Mouse (Mus musculus) bone marrow, adult 2 months (tissue): ENCODE data around the gene Hoxa13. TPM values are rescaled to one million over a fixed set of nuclear protein-coding genes. Genes with fewer than 3 reads are reported as not detected.

Experiments
- H3K27ac ChIP-seq: fragments of 200-500 bp; 2 replicates; pipeline ENCODE4 v1.5.1; 2012; ENCODE audit warnings: low read depth, mild to moderate bottlenecking, control low read depth, inconsistent platforms, low read length; ENCODE audit not compliant: control insufficient read depth, poor library complexity, insufficient read depth
- H3K4me1 ChIP-seq: fragments of 200-500 bp; 2 replicates; pipeline ENCODE4 v1.6.1; 2011; ENCODE audit warnings: low read length; ENCODE audit not compliant: control insufficient read depth, insufficient read depth
- H3K4me3 ChIP-seq: fragments of 200-500 bp; replicated peaks from 2 replicates; pipeline ENCODE3; 2011; ENCODE audit warnings: mild to moderate bottlenecking, low read depth, low read length, control low read depth; ENCODE audit not compliant: control insufficient read depth
- CTCF ChIP-seq: fragments of 200-500 bp; IDR thresholded peaks from 2 replicates; pipeline ENCODE4 v1.5.1; 2011; ENCODE audit warnings: low read length, control low read depth; ENCODE audit not compliant: control insufficient read depth, insufficient read depth
- POLR2A ChIP-seq: fragments of 200-500 bp; IDR thresholded peaks from 2 replicates; pipeline ENCODE4 v1.6.1; 2011; ENCODE audit warnings: low read depth, mild to moderate bottlenecking, control low read depth, low read length, borderline replicate concordance; ENCODE audit not compliant: control insufficient read depth
- WGBS: fragments of 180-500 bp; shearing (Covaris S2); methylation state at CpG from one replicate; pipeline ENCODE4 v1.1.7; 2018; 5-methylcytosine and 5-hydroxymethylcytosine counted together
- polyA plus RNA-seq: library from polyadenylated mRNA; stranded (reverse); fragments of >200 nt; gene quantifications from 2 replicates; pipeline ENCODE4 v1.2.4, GENCODE M21; 2011; ENCODE audit warnings: low replicate concordance; ENCODE audit not compliant: missing spikeins, insufficient read depth, insufficient read length

Gene Hoxa13
- polyA plus RNA-seq, 1 experiment: not detected

- Histone ChIP-seq H3K4me1 (no peaks in the 10 kb centered on the region), H3K27ac (no peak overlapping the region), H3K4me3 (no peak overlapping the region)
- 25% methylated on average over 12 of the region's 12 CpGs for WGBS
- TF ChIP-seq POLR2A (no peak), CTCF (no peak)
Measured at GRCm38 (mm10) chr6:52243681-52244121, 17.0 kb downstream of the Hoxa13 start.

GRCm38 (mm10) chr6:52242801-52243332 is 17.8 kb downstream of the Hoxa13 start:
- no peak overlapping the region for H3K4me3 ChIP-seq
- no peak for TF ChIP-seq CTCF
- no peak for TF ChIP-seq POLR2A
- no peak overlapping the region for H3K27ac ChIP-seq
- 24% methylated on average over 4 of the region's 4 CpGs for WGBS
- no peaks in the 10 kb centered on the region for H3K4me1 ChIP-seq

GRCm38 (mm10) chr6:52241001-52241621 is 19.6 kb downstream of the Hoxa13 start:
- no peaks in the 10 kb centered on the region for H3K4me1 ChIP-seq
- H3K4me3 ChIP-seq: no peak overlapping the region
- no peak overlapping the region for H3K27ac ChIP-seq
- TF ChIP-seq POLR2A (no peak), CTCF (no peak)
- 20% methylated on average over 9 of the region's 9 CpGs for WGBS

- H3K4me3 ChIP-seq: no peak within 1 kb of the TSS
- WGBS: 10% methylated on average over 35 of the region's 35 CpGs
- no peaks in the 10 kb centered on the region for H3K4me1 ChIP-seq
- H3K27ac ChIP-seq: no peak within 1 kb of the TSS; the same call in 1 of the 2 replicates
- TF ChIP-seq CTCF: peak; percentile 77
- TF ChIP-seq POLR2A: no peak
Measured at GRCm38 (mm10) chr6:52240389-52241000, 20.2 kb downstream of the Hoxa13 start, which contains the start of gene Hoxa10. Hoxa10 (minus strand) TSS chr6:52240854.

GRCm38 (mm10) chr6:52239625-52240388 is 20.9 kb downstream of the Hoxa13 start:
- WGBS: 8% methylated on average over 30 of the region's 30 CpGs
- no peaks in the 10 kb centered on the region for H3K4me1 ChIP-seq
- no peak overlapping the region for H3K4me3 ChIP-seq
- TF ChIP-seq CTCF: no peak
- no peak for TF ChIP-seq POLR2A
- H3K27ac ChIP-seq: no peak overlapping the region; the same call in 1 of the 2 replicates

GRCm38 (mm10) chr6:52238976-52239375 is 21.7 kb downstream of the Hoxa13 start:
- H3K4me3 ChIP-seq: no peak overlapping the region
- 34% methylated on average over 7 of the region's 7 CpGs for WGBS
- no peaks in the 10 kb centered on the region for H3K4me1 ChIP-seq
- TF ChIP-seq POLR2A (no peak), CTCF (no peak)
- no peak overlapping the region for H3K27ac ChIP-seq

- no peak for TF ChIP-seq POLR2A
- TF ChIP-seq CTCF: no peak
- Histone ChIP-seq H3K4me1 (no peaks in the 10 kb centered on the region), H3K27ac (no peak overlapping the region), H3K4me3 (no peak overlapping the region)
- 56% methylated on average over 7 of the region's 7 CpGs for WGBS
Measured at GRCm38 (mm10) chr6:52238155-52238545, 22.5 kb downstream of the Hoxa13 start.

GRCm38 (mm10) chr6:52237346-52238154 is 23.1 kb downstream of the Hoxa13 start:
- Histone ChIP-seq H3K4me1 (no peaks in the 10 kb centered on the region), H3K27ac (no peak overlapping the region), H3K4me3 (no peak overlapping the region)
- 78% methylated on average over 10 of the region's 10 CpGs for WGBS
- TF ChIP-seq CTCF: no peak
- no peak for TF ChIP-seq POLR2A
